Mouse (Mus musculus): ENCODE results near the gene Cyp3a41b.
"Not testable (repeated sequence)": the region's sequence is repeated elsewhere in the genome, so short reads cannot be mapped to it uniquely, and the experiment has no call there.

The Cyp3a41b gene

DNA sequence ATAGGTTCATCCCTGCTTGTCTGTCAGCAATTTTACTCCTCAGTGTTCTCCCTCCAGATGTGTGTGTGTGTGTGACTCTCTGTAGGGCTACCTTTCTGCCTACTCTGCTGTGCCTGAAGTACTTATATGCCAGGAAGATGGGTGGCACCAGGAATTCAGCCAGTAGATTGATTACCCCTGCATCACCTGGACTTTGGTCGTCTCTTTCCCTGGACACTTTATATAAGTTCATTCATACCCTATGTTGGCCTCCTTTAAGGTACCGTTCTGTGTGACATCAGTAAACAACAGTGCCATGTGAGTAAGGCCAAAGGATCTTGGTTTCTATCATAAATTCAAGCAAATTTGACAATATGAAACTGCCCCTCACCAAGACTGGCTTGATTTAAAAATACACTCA is at the start of gene Cyp3a41b:
Cyp3a41b (minus strand) TSS at position 101 of the 400 bp plus-strand sequence.
- DNase-seq = not testable (repeated sequence)

DNA sequence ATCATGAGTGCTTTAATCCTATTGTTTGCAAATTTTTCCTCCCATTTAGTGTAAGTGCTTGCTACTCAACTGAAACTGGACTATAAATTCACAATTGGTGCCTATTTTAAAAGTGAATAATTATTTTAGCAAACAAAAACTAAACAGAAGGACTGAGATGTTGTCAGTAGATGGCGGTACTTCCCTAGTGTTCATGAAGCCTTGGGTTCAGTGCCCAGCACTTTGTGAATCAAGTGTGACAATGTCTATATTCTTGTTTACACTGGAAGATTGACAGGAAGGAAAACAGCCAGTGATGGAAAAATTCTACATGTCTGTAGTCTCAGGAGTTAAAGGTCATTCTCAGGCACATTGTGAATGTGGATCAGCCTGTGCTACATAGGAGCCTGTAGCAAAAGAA is 47.8 kb upstream of the Cyp3a41b start:
- not testable (repeated sequence) for DNase-seq

DNA sequence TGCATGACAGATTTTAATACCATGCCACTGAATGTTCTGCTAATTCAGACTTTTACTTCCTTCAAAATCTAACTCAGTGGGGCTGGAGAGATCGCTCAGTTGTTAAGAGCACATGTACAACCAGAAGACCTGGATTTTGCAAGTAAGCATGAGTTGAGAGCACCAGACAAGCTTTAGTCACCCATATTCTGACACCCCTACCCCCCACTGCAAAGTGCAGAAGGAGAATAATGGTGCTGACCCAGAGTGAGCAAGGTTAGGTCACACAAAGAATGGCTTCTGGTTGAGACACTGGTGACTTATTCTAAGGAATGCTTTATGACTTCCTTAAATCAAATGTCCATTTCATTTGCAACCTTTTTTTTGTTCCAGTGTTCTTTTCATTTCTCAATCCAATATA is 20.4 kb upstream of the Cyp3a41b start:
- DNase-seq = not testable (repeated sequence)

DNA sequence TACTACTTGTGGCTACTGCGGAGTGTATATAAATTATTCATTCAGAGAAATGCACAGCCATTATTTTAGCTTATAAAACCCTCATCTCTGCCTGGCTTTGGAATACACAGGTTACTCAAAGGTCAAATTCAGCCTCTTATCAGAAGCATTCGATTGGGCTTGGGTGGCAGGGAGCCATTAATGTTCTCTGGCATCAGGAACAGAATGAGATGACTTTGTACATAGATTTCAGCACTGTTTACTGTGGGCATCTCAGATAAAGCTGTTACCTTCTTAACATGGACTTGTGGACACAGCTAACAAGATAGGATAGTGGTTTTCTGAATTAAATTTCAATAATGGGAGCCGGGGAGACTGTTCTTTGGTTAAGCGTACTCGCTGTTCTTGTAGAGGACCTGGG is 13.3 kb upstream of the Cyp3a41b start:
- DNase-seq = not testable (repeated sequence)

DNA sequence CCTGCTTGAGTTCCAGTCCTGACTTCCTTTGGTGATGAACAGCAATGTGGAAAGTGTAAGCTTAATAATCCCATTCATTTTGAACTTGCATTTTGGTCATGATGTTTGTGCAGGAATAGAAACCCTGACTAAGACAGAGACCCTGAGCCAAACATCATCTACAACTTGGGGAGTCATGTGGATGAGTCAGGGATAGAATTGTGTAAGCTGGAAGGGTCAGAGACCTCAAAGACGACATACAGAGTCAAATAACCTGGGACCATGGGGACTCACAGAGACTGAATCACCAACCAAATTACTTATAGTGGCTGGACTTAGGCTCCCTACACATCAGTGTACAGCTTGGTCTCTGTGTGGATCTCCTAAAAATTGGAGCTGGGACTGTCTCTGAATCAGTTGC is 7.2 kb downstream of the Cyp3a41b start:
- not testable (repeated sequence) for DNase-seq

DNA sequence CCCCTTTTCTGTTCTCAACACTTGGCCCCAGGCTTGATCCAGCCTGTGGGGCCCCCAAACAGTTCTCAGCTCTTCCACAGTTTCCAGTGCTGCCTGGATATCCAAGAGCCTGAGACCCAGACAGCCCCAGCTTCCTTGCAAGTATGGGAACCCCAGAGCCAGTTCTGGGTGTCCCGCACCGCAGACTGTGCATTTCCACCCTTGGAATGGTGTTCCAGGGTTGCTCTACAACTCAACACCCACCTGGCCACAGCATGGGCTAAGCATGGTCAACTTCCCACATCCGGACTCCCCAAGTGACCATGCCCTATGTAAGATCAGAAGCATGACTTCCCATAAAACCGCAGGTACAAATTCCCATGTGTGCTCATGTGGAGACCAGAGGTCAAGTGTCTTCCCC is 8.9 kb downstream of the Cyp3a41b start:
- not testable (repeated sequence) for DNase-seq

DNA sequence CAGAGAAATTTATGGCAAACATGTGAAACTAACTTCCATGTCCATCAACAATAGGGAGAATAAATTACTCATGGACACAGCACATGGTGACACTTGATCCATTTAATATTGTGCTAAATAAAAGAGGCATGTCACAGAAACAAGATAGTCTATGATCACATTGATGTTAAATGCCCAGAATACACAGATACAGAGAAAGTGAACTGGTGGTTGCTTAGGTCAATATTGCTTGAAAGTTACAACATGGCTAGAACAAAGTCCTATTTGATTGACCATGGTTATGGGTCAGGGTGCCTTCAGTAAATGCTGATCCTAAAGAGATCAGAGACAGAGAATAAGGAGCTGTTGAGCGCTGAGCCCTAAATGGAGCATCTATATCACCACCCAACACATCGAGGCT is 12.6 kb downstream of the Cyp3a41b start:
- not testable (repeated sequence) for DNase-seq
